Mouse (Mus musculus): ENCODE results near the gene Gnptab.

DNA sequence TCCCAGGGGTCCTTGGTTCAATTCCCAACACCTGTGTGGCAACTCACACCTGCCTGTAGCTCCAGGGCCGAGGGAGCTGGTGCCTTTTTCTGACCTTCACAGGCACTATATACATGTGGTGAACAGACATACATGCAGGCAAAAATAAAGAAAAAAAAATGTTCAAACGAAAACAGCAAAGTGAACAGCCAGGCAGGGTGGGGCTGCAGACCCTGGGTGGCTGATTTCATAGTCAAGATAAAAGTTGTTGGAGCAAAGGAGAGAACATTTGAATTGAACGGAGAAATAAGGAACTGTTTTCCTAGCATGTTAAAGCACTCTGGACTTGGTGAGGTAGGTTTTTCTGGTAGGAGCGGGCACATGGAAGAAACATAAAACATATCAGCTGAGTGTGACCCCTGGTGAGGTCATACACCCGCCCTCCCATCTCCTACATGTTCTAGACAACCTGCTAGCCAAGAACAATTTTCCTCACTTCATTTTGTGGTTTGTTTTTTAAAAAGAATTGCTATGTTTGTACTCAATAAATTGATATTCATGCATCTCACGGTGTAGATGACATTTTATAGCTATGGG is 19.8 kb downstream of the Gnptab start:
- no peak for TF ChIP-seq CTCF (IDR thresholded peaks at IDR 0.05; ENCODE audit: low read depth, low read length)
- TF ChIP-seq POLR2A (IDR thresholded peaks at IDR 0.05; ENCODE audit: extremely low read depth, insufficient read depth, low read length): no peak
